Mouse (Mus musculus) heart, embryonic 13.5 days (tissue): ENCODE data around the gene Sgms1. TPM values are rescaled to one million over a fixed set of nuclear protein-coding genes. Genes with fewer than 3 reads are reported as not detected.

Experiments used
- ATAC-seq: fragments of 200-750 bp; cut with Nextera tagmentation; 2 replicates; pipeline ENCODE4 v1.8.0; 2017; ENCODE audit warnings: moderate TSS enrichment; ENCODE audit not compliant: insufficient number of reproducible peaks, low FRiP score, low TSS enrichment; ENCODE audit errors: extremely low read depth
- H3K27ac ChIP-seq: fragments of 300-500 bp; sonication (generic); replicated peaks from 2 replicates; pipeline ENCODE4 v1.5.1; 2015; ENCODE audit warnings: moderate library complexity, mild to moderate bottlenecking, inconsistent platforms
- H3K27me3 ChIP-seq: fragments of 300-500 bp; sonication (generic); replicated peaks from 2 replicates; pipeline ENCODE4 v1.6.1; 2015; ENCODE audit warnings: mild to moderate bottlenecking, inconsistent platforms
- H3K36me3 ChIP-seq: fragments of 300-500 bp; sonication (generic); 2 replicates; pipeline ENCODE4 v1.6.1; 2015; ENCODE audit warnings: mild to moderate bottlenecking, inconsistent platforms
- H3K4me1 ChIP-seq: fragments of 300-500 bp; sonication (generic); 2 replicates; pipeline ENCODE4 v1.6.1; 2015; ENCODE audit warnings: inconsistent platforms
- H3K4me2 ChIP-seq: fragments of 300-500 bp; sonication (generic); 2 replicates; pipeline ENCODE4 v1.6.1; 2015; ENCODE audit warnings: inconsistent platforms, mild to moderate bottlenecking, moderate library complexity
- H3K4me3 ChIP-seq: fragments of 300-500 bp; sonication (generic); 2 replicates; pipeline ENCODE4 v1.5.1; 2015; ENCODE audit warnings: moderate library complexity, mild to moderate bottlenecking, inconsistent platforms
- H3K9ac ChIP-seq: fragments of 300-500 bp; sonication (generic); 2 replicates; pipeline ENCODE4 v1.6.1; 2015; ENCODE audit warnings: inconsistent platforms, mild to moderate bottlenecking, moderate library complexity
- H3K9me3 ChIP-seq: fragments of 300-500 bp; sonication (generic); 2 replicates; pipeline ENCODE4 v1.6.1; 2016; ENCODE audit warnings: inconsistent platforms
- WGBS: fragments of 180-500 bp; shearing (Covaris S2); methylation state at CpG from one replicate; pipeline ENCODE4 v1.1.7; 2015; ENCODE audit warnings: mixed read lengths; 5-methylcytosine and 5-hydroxymethylcytosine counted together
- polyA plus RNA-seq: library from polyadenylated mRNA; unstranded; fragments of >200 nt; fragmentation: Nextera tagmentation; extraction: Ambion mirVana; gene quantifications from 2 replicates; pipeline ENCODE4 v1.2.1, GENCODE M21; 2015

The Sgms1 gene
- polyA plus RNA-seq, 1 experiment from 2014 or later, result 33.3 TPM

GRCm38 (mm10) chr19:32394825-32395224 is 5.3 kb upstream of the Sgms1 start:
- Histone ChIP-seq H3K4me3 (no peak overlapping the region), H3K4me2 (no peak overlapping the region), H3K27me3 (no peaks in the 10 kb centered on the region), H3K9ac (no peak overlapping the region), H3K36me3 (peaks cover 4% of the 10 kb centered on the region), H3K4me1 (peaks cover 10% of the 10 kb centered on the region), H3K9me3 (no peaks in the 10 kb centered on the region), H3K27ac (no peak overlapping the region)
- no peak for ATAC-seq
- 84% methylated on average over 13 of the region's 13 CpGs for WGBS

GRCm38 (mm10) chr19:32393758-32394450 is 4.4 kb upstream of the Sgms1 start:
- no peak for ATAC-seq
- WGBS, result 57% methylated on average over 8 of the region's 8 CpGs
- no peak overlapping the region for H3K4me3 ChIP-seq

GRCm38 (mm10) chr19:32393092-32393745 is 3.7 kb upstream of the Sgms1 start:
- WGBS, result 88% methylated on average over 4 of the region's 4 CpGs
- H3K9ac ChIP-seq, result no peak overlapping the region
- no peak overlapping the region for H3K4me3 ChIP-seq
- no peak for ATAC-seq
- H3K4me2 ChIP-seq, result no peak overlapping the region
- peaks cover 4% of the 10 kb centered on the region for H3K36me3 ChIP-seq
- H3K27me3 ChIP-seq, result no peaks in the 10 kb centered on the region
- no peaks in the 10 kb centered on the region for H3K9me3 ChIP-seq
- H3K4me1 ChIP-seq, result peaks cover 13% of the 10 kb centered on the region
- H3K27ac ChIP-seq, result no peak overlapping the region

More at GRCm38 (mm10) chr19:32393758-32394450, 4.4 kb upstream of the Sgms1 start:
- Histone ChIP-seq H3K4me1 (peaks cover 13% of the 10 kb centered on the region), H3K27me3 (no peaks in the 10 kb centered on the region), H3K36me3 (peaks cover 4% of the 10 kb centered on the region), H3K9ac (no peak overlapping the region), H3K4me2 (no peak overlapping the region), H3K9me3 (no peaks in the 10 kb centered on the region), H3K27ac (no peak overlapping the region)

GRCm38 (mm10) chr19:32391441-32391840 is 1.9 kb upstream of the Sgms1 start:
- no peak overlapping the region for H3K27ac ChIP-seq
- no peak overlapping the region for H3K9ac ChIP-seq
- no peak for ATAC-seq
- no peak overlapping the region for H3K4me3 ChIP-seq
- H3K9me3 ChIP-seq, result no peaks in the 10 kb centered on the region
- H3K4me1 ChIP-seq, result peaks cover 23% of the 10 kb centered on the region
- 92% methylated on average over 3 of the region's 3 CpGs for WGBS
- H3K36me3 ChIP-seq, result peaks cover 4% of the 10 kb centered on the region
- H3K4me2 ChIP-seq, result no peak overlapping the region
- no peaks in the 10 kb centered on the region for H3K27me3 ChIP-seq

GRCm38 (mm10) chr19:32390116-32390515 is 602 bp upstream of the Sgms1 start:
- Histone ChIP-seq H3K36me3 (peaks cover 4% of the 10 kb centered on the region), H3K27me3 (no peaks in the 10 kb centered on the region), H3K4me2 (peak overlapping the region; percentile 95), H3K9me3 (no peaks in the 10 kb centered on the region), H3K4me3 (peak overlapping the region; percentile 93), H3K4me1 (peaks cover 34% of the 10 kb centered on the region), H3K27ac (peak overlapping the region; percentile 97), H3K9ac (peak overlapping the region; percentile 96)
- ATAC-seq, result no peak
- 28% methylated on average over 7 of the region's 7 CpGs for WGBS

- H3K4me3 ChIP-seq, result peak overlapping the region; percentile 93
- under 1% methylated on average over 67 of the region's 75 CpGs for WGBS
- peak; percentile 74 for ATAC-seq
- H3K27ac ChIP-seq, result peak overlapping the region; percentile 97
- H3K9ac ChIP-seq, result peak overlapping the region; percentile 96
- no peaks in the 10 kb centered on the region for H3K9me3 ChIP-seq
- H3K4me1 ChIP-seq, result peaks cover 43% of the 10 kb centered on the region
- peak overlapping the region; percentile 95 for H3K4me2 ChIP-seq
- no peaks in the 10 kb centered on the region for H3K27me3 ChIP-seq
- H3K36me3 ChIP-seq, result peaks cover 4% of the 10 kb centered on the region
Measured at GRCm38 (mm10) chr19:32388191-32388921, 1.2 kb downstream of the Sgms1 start.

GRCm38 (mm10) chr19:32387403-32388190 is 1.9 kb downstream of the Sgms1 start:
- H3K36me3 ChIP-seq, result peaks cover 4% of the 10 kb centered on the region
- H3K9me3 ChIP-seq, result no peaks in the 10 kb centered on the region
- H3K27me3 ChIP-seq, result no peaks in the 10 kb centered on the region
- ATAC-seq, result no peak; the same call in 1 of the 2 replicates
- peak overlapping the region; percentile 93 for H3K4me3 ChIP-seq
- H3K4me1 ChIP-seq, result peaks cover 49% of the 10 kb centered on the region
- peak overlapping the region; percentile 95 for H3K4me2 ChIP-seq
- WGBS, result 1% methylated on average over 74 of the region's 74 CpGs
- peak overlapping the region; percentile 96 for H3K9ac ChIP-seq
- peak overlapping the region; percentile 97 for H3K27ac ChIP-seq

GRCm38 (mm10) chr19:32386556-32387402 is 2.7 kb downstream of the Sgms1 start:
- Histone ChIP-seq H3K4me3 (peak overlapping the region; percentile 93), H3K9me3 (no peaks in the 10 kb centered on the region), H3K4me2 (peak overlapping the region; percentile 95), H3K27me3 (no peaks in the 10 kb centered on the region), H3K36me3 (peaks cover 4% of the 10 kb centered on the region), H3K4me1 (peaks cover 54% of the 10 kb centered on the region), H3K27ac (peak overlapping the region; percentile 97), H3K9ac (peak overlapping the region; percentile 96)
- ATAC-seq, result no peak
- WGBS, result 20% methylated on average over 19 of the region's 19 CpGs

GRCm38 (mm10) chr19:32383738-32384137 is 5.8 kb downstream of the Sgms1 start:
- peaks cover 71% of the 10 kb centered on the region for H3K4me1 ChIP-seq
- H3K4me3 ChIP-seq, result no peak overlapping the region
- 90% methylated on average over 8 of the region's 8 CpGs for whole genome bisulfite sequencing
- no peak overlapping the region for H3K9ac ChIP-seq
- H3K4me2 ChIP-seq, result no peak overlapping the region
- no peaks in the 10 kb centered on the region for H3K36me3 ChIP-seq
- no peak overlapping the region for H3K27ac ChIP-seq
- no peak for ATAC-seq
- H3K9me3 ChIP-seq, result no peaks in the 10 kb centered on the region
- H3K27me3 ChIP-seq, result no peaks in the 10 kb centered on the region

- H3K4me1 ChIP-seq, result peaks cover 83% of the 10 kb centered on the region
- H3K9me3 ChIP-seq, result no peaks in the 10 kb centered on the region
- H3K9ac ChIP-seq, result 0 out of 2 replicates have a peak overlapping the region, but pooled peaks have one; percentile 28
- no peaks in the 10 kb centered on the region for H3K27me3 ChIP-seq
- no peaks in the 10 kb centered on the region for H3K36me3 ChIP-seq
- no peak overlapping the region for H3K4me3 ChIP-seq
- no peak overlapping the region for H3K4me2 ChIP-seq
- 61% methylated on average over 3 of the region's 3 CpGs for WGBS
- H3K27ac ChIP-seq, result no peak overlapping the region
- ATAC-seq, result no peak
Measured at GRCm38 (mm10) chr19:32381511-32381961, 8.0 kb downstream of the Sgms1 start.
